Mouse (Mus musculus) kidney, adult 2 months (tissue): ENCODE results near the gene Fam217a.

Source experiments
- CTCF ChIP-seq: fragments of 200-500 bp; conservative IDR thresholded peaks from 2 replicates; pipeline ENCODE4 v1.5.1; 2011; ENCODE audit warnings: low read depth, mild to moderate bottlenecking, control low read depth, low read length, moderate library complexity, mixed read lengths; ENCODE audit not compliant: insufficient read depth, insufficient read length
- POLR2A ChIP-seq: fragments of 200-500 bp; IDR thresholded peaks from one replicate; pipeline ENCODE4 v1.6.1; 2011; ENCODE audit warnings: low read depth, low read length, control low read depth

DNA sequence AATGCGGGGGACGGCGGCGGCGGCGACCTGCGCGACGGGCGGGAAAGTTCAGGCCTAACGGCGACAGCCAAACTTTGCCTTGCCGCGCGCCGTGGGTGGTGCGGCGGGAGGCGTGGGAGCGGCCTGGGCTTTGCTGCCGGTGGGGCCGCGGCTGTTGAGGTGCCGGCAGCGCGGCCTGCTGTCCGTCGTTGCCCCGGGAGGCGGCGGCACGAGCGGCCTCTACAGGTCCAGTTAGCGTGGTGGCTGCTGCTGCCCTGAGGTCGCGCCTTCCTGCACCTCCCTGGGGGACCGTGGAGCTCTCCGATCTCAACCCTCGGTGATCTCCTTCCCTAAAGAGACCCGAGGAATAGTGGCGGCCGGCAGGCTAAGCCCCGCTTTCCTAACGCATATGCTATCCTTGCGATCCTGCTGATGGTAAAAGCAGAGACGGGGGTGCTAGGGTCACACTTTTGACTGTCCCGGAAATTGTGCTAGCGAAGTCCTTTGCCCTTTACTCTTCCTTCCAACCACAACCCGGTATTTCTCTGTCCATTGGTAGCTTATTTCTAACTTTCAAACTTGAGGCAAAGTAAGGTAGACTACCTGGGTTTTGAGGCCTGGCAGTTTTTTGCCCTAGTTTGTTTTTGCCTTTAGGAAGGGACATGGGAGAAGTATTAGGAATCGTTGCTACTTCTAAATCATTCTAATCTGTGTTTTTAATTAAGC lies 48.2 kb downstream of the Fam217a start:
- peak; percentile 32; the same call in 1 of the 2 replicates for TF ChIP-seq CTCF
- TF ChIP-seq POLR2A = no peak
